Mouse (Mus musculus) embryonic fibroblast, embryonic 13.5 days (primary cell): Measurements from ENCODE around the gene Vmn1r48.

Source experiments
- CTCF ChIP-seq: IDR thresholded peaks from 2 replicates; pipeline ENCODE4 v1.5.1; 2011; ENCODE audit warnings: mild to moderate bottlenecking, control low read depth, low read length, moderate library complexity, borderline replicate concordance; ENCODE audit not compliant: insufficient read depth
- POLR2A ChIP-seq: IDR thresholded peaks from 2 replicates; pipeline ENCODE4 v1.6.1; 2011; ENCODE audit warnings: low read depth, mild to moderate bottlenecking, control low read depth, low read length, moderate library complexity

DNA sequence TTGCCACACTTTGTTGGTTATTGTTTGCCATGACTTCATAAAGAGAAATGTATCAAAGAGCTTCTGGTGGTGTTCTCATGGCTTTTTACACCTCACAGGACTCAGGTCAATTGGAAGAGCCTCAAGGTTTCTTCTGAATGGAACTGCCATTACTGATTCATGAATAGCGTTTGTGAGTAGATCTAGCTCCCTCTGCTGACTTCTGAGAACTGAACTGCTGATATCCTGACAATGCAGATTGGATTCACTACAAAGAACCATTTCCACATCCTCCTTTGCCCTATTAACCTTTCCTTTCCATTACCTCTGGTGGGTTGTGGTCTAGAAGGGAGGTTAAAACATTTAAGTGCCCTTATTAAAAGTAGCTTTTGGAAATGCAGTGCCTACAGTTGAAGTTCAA is 50.7 kb downstream of the Vmn1r48 start:
- no peak for TF ChIP-seq CTCF
- TF ChIP-seq POLR2A = no peak
